Mouse (Mus musculus): ENCODE results near the gene Rad54l2. TPM values are rescaled to one million over a fixed set of nuclear protein-coding genes. Genes with fewer than 3 reads are reported as not detected.

The Rad54l2 gene
- polyA plus RNA-seq, 1 experiment from 2014 or later: 3.7 TPM

- 90% methylated on average over 2 of the region's 2 CpGs for WGBS
- no peak overlapping the region for H3K4me2 ChIP-seq (ENCODE audit: low read depth, low read length)
- H3K27me3 ChIP-seq (replicated peaks; ENCODE audit: control insufficient read depth, insufficient read depth, low read length): no peaks in the 10 kb centered on the region
- H3K9ac ChIP-seq (ENCODE audit: low read depth, low read length): no peak overlapping the region
- no peaks in the 10 kb centered on the region for H3K9me3 ChIP-seq (ENCODE audit: control insufficient read depth, low read length)
- ATAC-seq: no peak
- 0 out of 2 replicates have a peak, but pooled peaks cover 2% of the 10 kb centered on the region for H3K36me3 ChIP-seq (ENCODE audit: control insufficient read depth, insufficient read depth, low read length)
- H3K27ac ChIP-seq (ENCODE audit: low read length): no peak overlapping the region
- H3K4me1 ChIP-seq (ENCODE audit: control insufficient read depth, insufficient read depth, low read length): no peaks in the 10 kb centered on the region
- H3K4me3 ChIP-seq (ENCODE audit: low read length): no peak overlapping the region
Observed at GRCm38 (mm10) chr9:106725435-106725834, 63.6 kb downstream of the Rad54l2 start.

DNA sequence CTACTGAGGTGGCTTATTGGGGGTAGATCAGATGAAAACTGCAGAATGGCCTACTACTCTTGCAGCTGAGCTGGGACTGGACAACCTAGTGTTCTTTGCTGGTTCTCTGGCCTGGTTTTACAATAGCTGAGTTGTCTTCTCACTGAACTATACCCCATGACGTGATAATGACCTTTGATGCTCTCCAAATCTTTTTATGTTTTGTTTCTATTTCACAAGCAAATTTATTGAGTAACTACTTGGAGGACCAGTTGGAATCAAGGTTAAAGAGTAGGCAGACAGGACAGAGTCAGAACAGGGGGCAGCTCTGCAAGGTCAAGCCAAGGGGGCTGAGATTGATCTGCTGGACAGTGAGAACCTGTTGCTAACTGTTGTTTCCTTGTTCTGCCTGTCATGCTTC is 64.1 kb downstream of the Rad54l2 start:
- no peak overlapping the region for H3K27ac ChIP-seq (ENCODE audit: low read length)
- 0 out of 2 replicates have a peak, but pooled peaks cover 2% of the 10 kb centered on the region for H3K36me3 ChIP-seq (ENCODE audit: control insufficient read depth, insufficient read depth, low read length)
- H3K27me3 ChIP-seq (replicated peaks; ENCODE audit: control insufficient read depth, insufficient read depth, low read length): no peaks in the 10 kb centered on the region
- no peaks in the 10 kb centered on the region for H3K4me1 ChIP-seq (ENCODE audit: control insufficient read depth, insufficient read depth, low read length)
- 80% methylated on average over 1 of the region's 1 CpGs for WGBS
- H3K9ac ChIP-seq (ENCODE audit: low read depth, low read length): no peak overlapping the region
- H3K4me2 ChIP-seq (ENCODE audit: low read depth, low read length): no peak overlapping the region
- no peaks in the 10 kb centered on the region for H3K9me3 ChIP-seq (ENCODE audit: control insufficient read depth, low read length)
- ATAC-seq: no peak
- no peak overlapping the region for H3K4me3 ChIP-seq (ENCODE audit: low read length)

- no peaks in the 10 kb centered on the region for H3K4me1 ChIP-seq (ENCODE audit: control insufficient read depth, insufficient read depth, low read length)
- H3K27ac ChIP-seq (ENCODE audit: low read length): no peak overlapping the region
- H3K9ac ChIP-seq (ENCODE audit: low read depth, low read length): no peak overlapping the region
- ATAC-seq: no peak
- H3K36me3 ChIP-seq (ENCODE audit: control insufficient read depth, insufficient read depth, low read length): peaks cover 12% of the 10 kb centered on the region
- no peaks in the 10 kb centered on the region for H3K27me3 ChIP-seq (replicated peaks; ENCODE audit: control insufficient read depth, insufficient read depth, low read length)
- WGBS: 97% methylated on average over 4 of the region's 4 CpGs
- H3K9me3 ChIP-seq (ENCODE audit: control insufficient read depth, low read length): no peaks in the 10 kb centered on the region
- no peak overlapping the region for H3K4me3 ChIP-seq (ENCODE audit: low read length)
- no peak overlapping the region for H3K4me2 ChIP-seq (ENCODE audit: low read depth, low read length)
Observed at GRCm38 (mm10) chr9:106716729-106717128, 72.3 kb downstream of the Rad54l2 start.

DNA sequence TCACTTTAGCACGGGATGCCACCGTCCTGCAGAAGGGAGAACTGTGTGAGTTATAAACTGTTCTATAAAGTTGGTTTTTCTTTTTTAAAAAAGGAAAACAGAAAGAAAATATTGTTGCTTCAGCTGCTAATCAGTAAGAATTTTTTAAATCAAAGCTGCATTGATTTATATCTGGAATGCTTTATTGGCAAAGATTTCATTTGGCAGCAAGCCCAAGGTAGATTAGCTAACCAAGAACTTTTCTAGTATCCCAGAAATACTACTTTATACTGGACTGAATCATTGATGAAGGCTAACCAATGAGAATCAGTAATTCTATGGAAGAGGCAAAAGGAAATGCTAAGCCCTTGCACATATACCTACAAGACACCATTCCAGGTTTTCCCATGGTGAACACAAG is 72.8 kb downstream of the Rad54l2 start:
- Histone ChIP-seq H3K36me3 (ENCODE audit: control insufficient read depth, insufficient read depth, low read length) (peaks cover 12% of the 10 kb centered on the region), H3K4me2 (ENCODE audit: low read depth, low read length) (no peak overlapping the region), H3K9me3 (ENCODE audit: control insufficient read depth, low read length) (no peaks in the 10 kb centered on the region), H3K4me1 (ENCODE audit: control insufficient read depth, insufficient read depth, low read length) (no peaks in the 10 kb centered on the region), H3K27ac (ENCODE audit: low read length) (no peak overlapping the region), H3K27me3 (replicated peaks; ENCODE audit: control insufficient read depth, insufficient read depth, low read length) (no peaks in the 10 kb centered on the region), H3K4me3 (ENCODE audit: low read length) (no peak overlapping the region), H3K9ac (ENCODE audit: low read depth, low read length) (no peak overlapping the region)
- no peak for ATAC-seq
- 93% methylated on average over 2 of the region's 2 CpGs for WGBS

DNA sequence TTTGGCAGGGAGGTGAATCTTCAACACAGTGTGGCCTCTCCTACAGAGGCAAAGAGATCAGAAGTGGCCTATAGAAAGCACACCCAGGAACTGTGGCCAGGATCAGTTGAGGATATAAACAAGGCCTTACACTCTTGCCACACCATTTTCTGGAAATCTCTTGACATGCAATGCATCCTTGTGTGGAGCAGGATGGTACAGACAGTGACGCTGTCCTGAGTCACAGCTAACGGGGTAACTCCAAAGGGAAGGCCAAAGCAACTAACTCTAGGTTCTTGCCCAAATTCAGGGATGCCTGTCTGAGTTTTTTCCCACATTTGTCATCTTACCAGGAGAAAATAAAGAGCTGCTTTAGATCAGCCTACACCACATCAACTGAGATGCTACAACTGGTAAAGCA is 76.5 kb downstream of the Rad54l2 start:
- H3K9ac ChIP-seq (ENCODE audit: low read depth, low read length): no peak overlapping the region
- no peaks in the 10 kb centered on the region for H3K9me3 ChIP-seq (ENCODE audit: control insufficient read depth, low read length)
- WGBS: 94% methylated on average over 2 of the region's 2 CpGs
- H3K4me3 ChIP-seq (ENCODE audit: low read length): no peak overlapping the region
- H3K4me2 ChIP-seq (ENCODE audit: low read depth, low read length): no peak overlapping the region
- no peaks in the 10 kb centered on the region for H3K27me3 ChIP-seq (replicated peaks; ENCODE audit: control insufficient read depth, insufficient read depth, low read length)
- no peak overlapping the region for H3K27ac ChIP-seq (ENCODE audit: low read length)
- no peak for ATAC-seq
- peaks cover 6% of the 10 kb centered on the region for H3K36me3 ChIP-seq (ENCODE audit: control insufficient read depth, insufficient read depth, low read length)
- no peaks in the 10 kb centered on the region for H3K4me1 ChIP-seq (ENCODE audit: control insufficient read depth, insufficient read depth, low read length)

- 94% methylated on average over 11 of the region's 11 CpGs for WGBS
- no peak overlapping the region for H3K4me2 ChIP-seq (ENCODE audit: low read depth, low read length)
- H3K4me1 ChIP-seq (ENCODE audit: control insufficient read depth, insufficient read depth, low read length): no peaks in the 10 kb centered on the region
- no peaks in the 10 kb centered on the region for H3K27me3 ChIP-seq (replicated peaks; ENCODE audit: control insufficient read depth, insufficient read depth, low read length)
- no peaks in the 10 kb centered on the region for H3K9me3 ChIP-seq (ENCODE audit: control insufficient read depth, low read length)
- no peak for ATAC-seq
- no peak overlapping the region for H3K27ac ChIP-seq (ENCODE audit: low read length)
- 0 out of 2 replicates have a peak, but pooled peaks cover 4% of the 10 kb centered on the region for H3K36me3 ChIP-seq (ENCODE audit: control insufficient read depth, insufficient read depth, low read length)
- H3K9ac ChIP-seq (ENCODE audit: low read depth, low read length): no peak overlapping the region
- H3K4me3 ChIP-seq (ENCODE audit: low read length): no peak overlapping the region
Observed at GRCm38 (mm10) chr9:106692973-106693481, 96.0 kb downstream of the Rad54l2 start.

DNA sequence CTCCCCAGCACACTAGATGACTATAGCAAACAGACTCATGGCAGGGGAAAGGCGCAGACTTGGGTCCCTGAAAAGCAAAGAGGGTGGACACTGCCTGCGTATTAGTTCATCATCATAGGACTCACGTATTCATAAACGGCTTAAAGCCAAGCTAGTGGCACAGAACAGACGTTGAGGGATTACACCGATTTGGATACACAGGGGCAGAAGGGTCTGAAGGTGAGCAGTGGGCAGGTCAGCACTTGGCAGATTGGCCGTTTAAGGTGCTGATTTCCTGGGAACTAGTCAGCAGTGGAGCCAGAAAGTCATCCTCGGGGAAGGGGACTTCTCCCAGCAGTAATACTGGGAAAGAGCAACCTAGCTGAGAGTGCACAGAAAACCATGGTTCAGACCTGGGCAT is 100.2 kb downstream of the Rad54l2 start:
- WGBS: 80% methylated on average over 8 of the region's 8 CpGs
- no peak overlapping the region for H3K4me3 ChIP-seq (ENCODE audit: low read length)
- no peak overlapping the region for H3K27ac ChIP-seq (ENCODE audit: low read length)
- H3K9ac ChIP-seq (ENCODE audit: low read depth, low read length): no peak overlapping the region
- no peak for ATAC-seq
- H3K9me3 ChIP-seq (ENCODE audit: control insufficient read depth, low read length): no peaks in the 10 kb centered on the region
- H3K27me3 ChIP-seq (replicated peaks; ENCODE audit: control insufficient read depth, insufficient read depth, low read length): no peaks in the 10 kb centered on the region
- 0 out of 2 replicates have a peak, but pooled peaks cover 4% of the 10 kb centered on the region for H3K36me3 ChIP-seq (ENCODE audit: control insufficient read depth, insufficient read depth, low read length)
- H3K4me1 ChIP-seq (ENCODE audit: control insufficient read depth, insufficient read depth, low read length): peaks cover 14% of the 10 kb centered on the region; the same call in 1 of the 2 replicates
- H3K4me2 ChIP-seq (ENCODE audit: low read depth, low read length): no peak overlapping the region

GRCm38 (mm10) chr9:106686983-106687650 is 101.9 kb downstream of the Rad54l2 start:
- no peaks in the 10 kb centered on the region for H3K36me3 ChIP-seq (ENCODE audit: control insufficient read depth, insufficient read depth, low read length)
- ATAC-seq: peak; percentile 29; the same call in 1 of the 2 replicates
- peak overlapping the region; percentile 25; the same call in 1 of the 2 replicates for H3K4me2 ChIP-seq (ENCODE audit: low read depth, low read length)
- H3K4me3 ChIP-seq (ENCODE audit: low read length): no peak overlapping the region
- peaks cover 14% of the 10 kb centered on the region; the same call in 1 of the 2 replicates for H3K4me1 ChIP-seq (ENCODE audit: control insufficient read depth, insufficient read depth, low read length)
- WGBS: 30% methylated on average over 8 of the region's 8 CpGs
- no peaks in the 10 kb centered on the region for H3K27me3 ChIP-seq (replicated peaks; ENCODE audit: control insufficient read depth, insufficient read depth, low read length)
- H3K9me3 ChIP-seq (ENCODE audit: control insufficient read depth, low read length): no peaks in the 10 kb centered on the region
- H3K9ac ChIP-seq (ENCODE audit: low read depth, low read length): no peak overlapping the region; the same call in 1 of the 2 replicates
- no peak overlapping the region for H3K27ac ChIP-seq (ENCODE audit: low read length)

DNA sequence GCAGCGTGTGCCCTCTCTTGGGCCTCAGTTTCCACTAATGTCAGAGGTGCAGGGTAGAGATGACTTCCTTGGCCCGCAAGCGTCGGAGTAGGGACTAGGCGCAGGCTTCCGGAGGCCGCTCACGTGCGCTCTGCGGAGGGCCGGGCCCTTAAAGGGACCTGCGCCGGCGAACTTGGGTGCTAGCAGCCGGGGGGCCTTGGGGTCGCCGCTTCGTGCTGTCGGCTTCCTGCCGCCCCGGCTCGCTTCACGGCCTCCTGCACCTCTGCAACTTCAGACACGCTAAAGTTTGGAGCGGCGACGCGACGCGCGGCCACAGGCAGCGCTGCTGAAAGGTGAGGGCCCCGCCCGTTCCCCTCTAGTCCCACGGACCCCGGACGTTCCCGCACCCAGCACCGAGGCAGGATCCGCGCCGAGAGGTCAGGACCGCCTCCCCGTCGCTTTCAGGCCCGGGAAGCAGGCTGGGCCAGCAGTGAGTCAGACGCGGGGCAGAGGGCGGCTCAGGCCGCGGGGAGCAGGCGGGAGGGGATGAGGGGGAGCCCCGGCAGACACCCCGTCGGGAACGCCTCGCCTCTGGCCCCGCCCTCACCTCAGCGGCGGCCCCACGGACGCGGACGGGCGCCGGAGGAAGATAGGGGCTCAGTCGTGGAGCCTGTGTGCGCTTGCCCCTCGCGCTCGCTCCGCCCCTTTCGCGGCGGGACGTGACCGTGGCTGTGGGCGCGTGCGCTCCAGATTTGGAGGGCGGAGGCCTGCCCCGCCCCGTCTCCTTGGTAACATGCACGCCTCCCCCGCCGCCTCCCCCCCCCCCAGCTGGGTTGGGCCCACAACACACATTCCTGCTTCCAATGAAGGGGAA is 103.5 kb downstream of the Rad54l2 start, which contains the start of gene Tex264:
TSS of gene Tex264 (minus strand) at position 679 of the 853 bp plus-strand sequence.
- Histone ChIP-seq H3K27ac (ENCODE audit: low read length) (peak within 1 kb of the TSS; percentile 91), H3K27me3 (replicated peaks; ENCODE audit: control insufficient read depth, insufficient read depth, low read length) (no peaks in the 10 kb centered on the region), H3K9me3 (ENCODE audit: control insufficient read depth, low read length) (no peaks in the 10 kb centered on the region), H3K4me1 (ENCODE audit: control insufficient read depth, insufficient read depth, low read length) (peaks cover 14% of the 10 kb centered on the region; the same call in 1 of the 2 replicates), H3K9ac (ENCODE audit: low read depth, low read length) (peak within 1 kb of the TSS; percentile 87), H3K4me2 (ENCODE audit: low read depth, low read length) (peak within 1 kb of the TSS; percentile 88), H3K4me3 (ENCODE audit: low read length) (peak within 1 kb of the TSS; percentile 89), H3K36me3 (ENCODE audit: control insufficient read depth, insufficient read depth, low read length) (no peaks in the 10 kb centered on the region; the same call in 1 of the 2 replicates)
- peak; percentile 89 for ATAC-seq
- under 1% methylated on average over 79 of the region's 86 CpGs for whole genome bisulfite sequencing

Measured in intestine, embryonic 16.5 days (tissue).